ENCODE assay signal across 26 mouse cellular contexts in the genomic region with DNA sequence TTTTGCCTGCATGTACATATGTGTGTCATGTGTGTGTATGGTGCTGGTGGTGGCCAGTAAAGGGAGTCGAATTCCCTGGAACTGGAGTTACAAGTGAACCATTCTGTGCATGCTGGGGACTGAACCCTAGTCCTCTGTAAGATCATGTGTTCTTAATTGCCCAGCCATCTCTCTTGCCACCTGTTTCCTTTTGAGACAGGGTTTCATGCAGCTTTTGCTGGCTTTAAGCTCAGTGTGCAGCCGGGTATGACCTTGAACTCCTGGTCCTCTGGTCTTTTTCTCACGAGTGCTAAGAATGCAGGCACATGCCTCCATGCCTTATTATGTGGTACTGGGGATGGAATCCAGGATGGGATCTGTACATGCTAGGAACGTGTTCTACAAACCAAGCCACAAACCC. TPM values are rescaled to one million over a fixed set of nuclear protein-coding genes. Genes with fewer than 3 reads are reported as not detected.
"Had no signal": no experiment of that assay in that cellular context is flagged by ENCODE, and none has a peak within 500 bp of the region (broad histone marks: within the 10 kb centered on the region; RNA-seq: fewer than 3 reads in every experiment).

No protein-coding gene starts in this region.

- H3K4me1 ChIP-seq: forebrain, embryonic 12.5 days; forebrain, embryonic 13.5 days; forebrain, embryonic 15.5 days had no signal

- ATAC-seq: forebrain, embryonic 13.5 days; forebrain, embryonic 15.5 days; forebrain, embryonic 16.5 days; forebrain, postnatal 0 days had no signal

- H3K4me3 ChIP-seq: embryonic facial prominence, embryonic 10.5 days; embryonic facial prominence, embryonic 12.5 days; embryonic facial prominence, embryonic 13.5 days; embryonic facial prominence, embryonic 15.5 days; erythroblast, embryonic 14.5 days; forebrain, embryonic 10.5 days; forebrain, embryonic 12.5 days; forebrain, embryonic 13.5 days; forebrain, embryonic 15.5 days; gastrocnemius, adult 2 months; heart, adult 2 months; heart, embryonic 10.5 days had no signal

- H3K27ac ChIP-seq: embryonic facial prominence, embryonic 10.5 days; embryonic facial prominence, embryonic 12.5 days; embryonic facial prominence, embryonic 13.5 days; embryonic facial prominence, embryonic 15.5 days; forebrain, embryonic 10.5 days; forebrain, embryonic 12.5 days; forebrain, embryonic 13.5 days; forebrain, embryonic 15.5 days; gastrocnemius, adult 2 months; heart, adult 2 months; heart, embryonic 10.5 days had no signal

- DNase-seq: cerebellum, adult 9-10 months; cerebellum, postnatal 10 days; cerebellum, postnatal 14 days; cerebellum, postnatal 25 days; cerebellum, postnatal 36 days; embryo, embryonic 11 days; forebrain, postnatal 0 days; gastrocnemius, adult 2 months; gastrocnemius, postnatal 10 days; gastrocnemius, postnatal 14 days; gastrocnemius, postnatal 25 days; gastrocnemius, postnatal 36 days; heart, adult 11 months; heart, adult 18-20 months; heart, adult 2 months had no signal

- H3K9me3 ChIP-seq: embryonic facial prominence, embryonic 10.5 days; embryonic facial prominence, embryonic 12.5 days; embryonic facial prominence, embryonic 13.5 days; embryonic facial prominence, embryonic 15.5 days; forebrain, embryonic 10.5 days; forebrain, embryonic 12.5 days; forebrain, embryonic 13.5 days; forebrain, embryonic 15.5 days; heart, embryonic 10.5 days had no signal

- H3K36me3 ChIP-seq: embryonic facial prominence, embryonic 10.5 days; forebrain, embryonic 10.5 days; forebrain, embryonic 12.5 days; forebrain, embryonic 15.5 days; heart, embryonic 10.5 days had no signal

- H3K9ac ChIP-seq: embryonic facial prominence, embryonic 12.5 days; embryonic facial prominence, embryonic 13.5 days; embryonic facial prominence, embryonic 15.5 days; forebrain, embryonic 12.5 days; forebrain, embryonic 13.5 days; forebrain, embryonic 15.5 days; forebrain, postnatal 0 days had no signal

- H3K27me3 ChIP-seq: embryonic facial prominence, embryonic 12.5 days; embryonic facial prominence, embryonic 13.5 days; embryonic facial prominence, embryonic 15.5 days; forebrain, embryonic 12.5 days; forebrain, embryonic 13.5 days; forebrain, embryonic 15.5 days had no signal

- H3K4me2 ChIP-seq: embryonic facial prominence, embryonic 12.5 days; embryonic facial prominence, embryonic 13.5 days; embryonic facial prominence, embryonic 15.5 days; forebrain, embryonic 12.5 days; forebrain, embryonic 13.5 days; forebrain, embryonic 15.5 days had no signal

RNA-seq across cellular contexts. Expression of gene Eln, which starts 13.9 kb away (rescaled TPM):
- polyA plus RNA-seq: erythroblast, embryonic 14.5 days had no signal
